Mouse (Mus musculus): ENCODE data around the gene Kcnk13.
A peak's percentile ranks its signal among the peaks of the same experiment; 100 is the strongest.
"Not testable (repeated sequence)": the region's sequence is repeated elsewhere in the genome, so short reads cannot be mapped to it uniquely, and the experiment has no call there.

The Kcnk13 gene

GRCm38 (mm10) chr12:99966116-99966770 lies 1.9 kb downstream of the Kcnk13 start:
- peak in 1 of 2 experiments; percentile 23 for DNase-seq

GRCm38 (mm10) chr12:99966881-99967363 lies 2.6 kb downstream of the Kcnk13 start:
- DNase-seq: no peak

- no peak for DNase-seq
Measured at GRCm38 (mm10) chr12:99969906-99970305, 5.6 kb downstream of the Kcnk13 start.

- not testable (repeated sequence) for DNase-seq
Measured at GRCm38 (mm10) chr12:99971205-99971894, 7.1 kb downstream of the Kcnk13 start.

- no peak for DNase-seq
Measured at GRCm38 (mm10) chr12:99972825-99973224, 8.5 kb downstream of the Kcnk13 start.

- DNase-seq: no peak
Measured at GRCm38 (mm10) chr12:99973659-99974058, 9.4 kb downstream of the Kcnk13 start.

- DNase-seq: no peak
Measured at GRCm38 (mm10) chr12:99979541-99979940, 15.2 kb downstream of the Kcnk13 start.

GRCm38 (mm10) chr12:99986797-99987196 lies 22.5 kb downstream of the Kcnk13 start:
- no peak for DNase-seq

GRCm38 (mm10) chr12:99988144-99988543 lies 23.8 kb downstream of the Kcnk13 start:
- DNase-seq: no peak

- DNase-seq: no peak
Measured at GRCm38 (mm10) chr12:99992362-99992862, 28.1 kb downstream of the Kcnk13 start.

- no peak for DNase-seq
Measured at GRCm38 (mm10) chr12:99993146-99993890, 29.0 kb downstream of the Kcnk13 start.

GRCm38 (mm10) chr12:99995951-99996350 lies 31.7 kb downstream of the Kcnk13 start:
- no peak for DNase-seq

GRCm38 (mm10) chr12:99999726-100000125 lies 35.4 kb downstream of the Kcnk13 start:
- no peak for DNase-seq

GRCm38 (mm10) chr12:100000381-100000780 lies 36.1 kb downstream of the Kcnk13 start:
- DNase-seq: no peak

- DNase-seq: no peak
Measured at GRCm38 (mm10) chr12:100001246-100001645, 36.9 kb downstream of the Kcnk13 start.

- DNase-seq: peak in 1 of 2 experiments; percentile 8
Measured at GRCm38 (mm10) chr12:100001910-100002309, 37.6 kb downstream of the Kcnk13 start.

GRCm38 (mm10) chr12:100002914-100003587 lies 38.8 kb downstream of the Kcnk13 start:
- DNase-seq: peak; percentile 53 to 55

- no peak for DNase-seq
Measured at GRCm38 (mm10) chr12:100005285-100005684, 41.0 kb downstream of the Kcnk13 start.

- DNase-seq: no peak
Measured at GRCm38 (mm10) chr12:100006681-100007080, 42.4 kb downstream of the Kcnk13 start.

GRCm38 (mm10) chr12:100012839-100013238 lies 48.5 kb downstream of the Kcnk13 start:
- no peak for DNase-seq

GRCm38 (mm10) chr12:100015146-100015545 lies 50.8 kb downstream of the Kcnk13 start:
- no peak for DNase-seq

- no peak for DNase-seq
Measured at GRCm38 (mm10) chr12:100017709-100018108, 53.4 kb downstream of the Kcnk13 start.

GRCm38 (mm10) chr12:100022490-100022889 lies 58.2 kb downstream of the Kcnk13 start:
- no peak for DNase-seq

Data from cerebellum, postnatal 36 days (tissue).